Mouse (Mus musculus) olfactory bulb, adult 2 months (tissue): ENCODE data around the gene Cux2. TPM values are rescaled to one million over a fixed set of nuclear protein-coding genes. Genes with fewer than 3 reads are reported as not detected.

Source experiments
- H3K27ac ChIP-seq: fragments of 200-500 bp; 2 replicates; pipeline ENCODE4 v1.5.1; 2012; ENCODE audit warnings: low read depth, low read length; ENCODE audit not compliant: insufficient read depth
- H3K4me1 ChIP-seq: fragments of 200-500 bp; 2 replicates; pipeline ENCODE4 v1.6.1; 2012; ENCODE audit warnings: low read length; ENCODE audit not compliant: control insufficient read depth, insufficient read depth
- H3K4me3 ChIP-seq: fragments of 200-500 bp; 2 replicates; pipeline ENCODE4 v1.5.1; 2012; ENCODE audit warnings: mild to moderate bottlenecking, low read depth, low read length, moderate library complexity; ENCODE audit not compliant: insufficient read depth
- CTCF ChIP-seq: fragments of 200-500 bp; IDR thresholded peaks from 2 replicates; pipeline ENCODE4 v1.5.1; 2012; ENCODE audit warnings: low read depth, mild to moderate bottlenecking, low read length, moderate library complexity; ENCODE audit not compliant: insufficient read depth
- POLR2A ChIP-seq: fragments of 200-500 bp; IDR thresholded peaks from 2 replicates; pipeline ENCODE4 v1.6.1; 2012; ENCODE audit warnings: mild to moderate bottlenecking, low read depth, low read length, moderate library complexity; ENCODE audit not compliant: insufficient read depth
- WGBS: fragments of 180-500 bp; shearing (Covaris S2); methylation state at CpG from one replicate; pipeline ENCODE4 v1.1.7; 2018; 5-methylcytosine and 5-hydroxymethylcytosine counted together
- polyA plus RNA-seq: library from polyadenylated mRNA; stranded (reverse); fragments of >200 nt; gene quantifications from 2 replicates; pipeline ENCODE4 v1.2.4, GENCODE M21; 2012; ENCODE audit warnings: low replicate concordance; ENCODE audit not compliant: missing spikeins, insufficient read depth, insufficient read length

Gene Cux2
- polyA plus RNA-seq, 1 experiment: not detected

GRCm38 (mm10) chr5:122015149-122015548, 34.8 kb downstream of the Cux2 start:
- WGBS: 85% methylated on average over 17 of the region's 17 CpGs
- Histone ChIP-seq H3K27ac (no peak overlapping the region), H3K4me3 (no peak overlapping the region), H3K4me1 (peaks cover 4% of the 10 kb centered on the region; the same call in 1 of the 2 replicates)
- TF ChIP-seq CTCF: no peak
- TF ChIP-seq POLR2A: no peak

GRCm38 (mm10) chr5:122014671-122015070, 35.2 kb downstream of the Cux2 start:
- H3K27ac ChIP-seq: no peak overlapping the region
- WGBS: 91% methylated on average over 8 of the region's 8 CpGs
- TF ChIP-seq CTCF: no peak
- TF ChIP-seq POLR2A: no peak
- H3K4me1 ChIP-seq: peaks cover 3% of the 10 kb centered on the region; the same call in 1 of the 2 replicates
- no peak overlapping the region for H3K4me3 ChIP-seq

- no peak overlapping the region for H3K27ac ChIP-seq
- H3K4me1 ChIP-seq: no peaks in the 10 kb centered on the region
- WGBS: 71% methylated on average over 9 of the region's 9 CpGs
- no peak overlapping the region for H3K4me3 ChIP-seq
- TF ChIP-seq POLR2A (no peak), CTCF (no peak)
Measured at GRCm38 (mm10) chr5:122011289-122011688, 38.6 kb downstream of the Cux2 start.

- H3K4me1 ChIP-seq: no peaks in the 10 kb centered on the region
- TF ChIP-seq POLR2A (no peak), CTCF (no peak)
- no peak overlapping the region for H3K4me3 ChIP-seq
- no peak overlapping the region for H3K27ac ChIP-seq
- 93% methylated on average over 10 of the region's 10 CpGs for WGBS
Measured at GRCm38 (mm10) chr5:122007946-122008441, 41.9 kb downstream of the Cux2 start.

- TF ChIP-seq POLR2A: no peak
- no peak for TF ChIP-seq CTCF
- H3K4me1 ChIP-seq: peaks cover 27% of the 10 kb centered on the region
- WGBS: 91% methylated on average over 6 of the region's 6 CpGs
- no peak overlapping the region for H3K27ac ChIP-seq
- no peak overlapping the region for H3K4me3 ChIP-seq
Measured at GRCm38 (mm10) chr5:122003460-122003859, 46.4 kb downstream of the Cux2 start.

GRCm38 (mm10) chr5:122002148-122002547, 47.8 kb downstream of the Cux2 start:
- Histone ChIP-seq H3K4me1 (peaks cover 27% of the 10 kb centered on the region), H3K27ac (no peak overlapping the region), H3K4me3 (0 out of 2 replicates have a peak overlapping the region, but pooled peaks have one; percentile 2)
- 71% methylated on average over 18 of the region's 18 CpGs for WGBS
- TF ChIP-seq POLR2A (no peak), CTCF (no peak)

- whole genome bisulfite sequencing: 95% methylated on average over 9 of the region's 9 CpGs
- peaks cover 27% of the 10 kb centered on the region for H3K4me1 ChIP-seq
- no peak for TF ChIP-seq POLR2A
- TF ChIP-seq CTCF: no peak
- H3K27ac ChIP-seq: no peak overlapping the region
- H3K4me3 ChIP-seq: peak overlapping the region; percentile 3
Measured at GRCm38 (mm10) chr5:122001311-122001710, 48.6 kb downstream of the Cux2 start.

GRCm38 (mm10) chr5:122000381-122000780, 49.5 kb downstream of the Cux2 start:
- 30% methylated on average over 16 of the region's 16 CpGs for WGBS
- TF ChIP-seq POLR2A (no peak), CTCF (no peak; the same call in 1 of the 2 replicates)
- Histone ChIP-seq H3K4me3 (peak overlapping the region; percentile 6; the same call in 1 of the 2 replicates), H3K27ac (no peak overlapping the region), H3K4me1 (peaks cover 27% of the 10 kb centered on the region)

GRCm38 (mm10) chr5:121998981-121999795, 50.7 kb downstream of the Cux2 start:
- TF ChIP-seq POLR2A (no peak), CTCF (peak; percentile 46; the same call in 1 of the 2 replicates)
- Histone ChIP-seq H3K27ac (no peak overlapping the region), H3K4me1 (peaks cover 27% of the 10 kb centered on the region), H3K4me3 (no peak overlapping the region)
- 64% methylated on average over 10 of the region's 10 CpGs for WGBS

- 78% methylated on average over 7 of the region's 7 CpGs for WGBS
- Histone ChIP-seq H3K4me1 (peaks cover 27% of the 10 kb centered on the region), H3K27ac (no peak overlapping the region), H3K4me3 (no peak overlapping the region)
- TF ChIP-seq POLR2A (no peak), CTCF (no peak)
Measured at GRCm38 (mm10) chr5:121998281-121998680, 51.6 kb downstream of the Cux2 start.
